Mouse (Mus musculus) kidney, adult 2 months (tissue): ENCODE measurements around the gene Slc1a1.

Experiments
- CTCF ChIP-seq: fragments of 200-500 bp; conservative IDR thresholded peaks from 2 replicates; pipeline ENCODE4 v1.5.1; 2011; ENCODE audit warnings: low read depth, mild to moderate bottlenecking, control low read depth, low read length, moderate library complexity, mixed read lengths; ENCODE audit not compliant: insufficient read depth, insufficient read length
- POLR2A ChIP-seq: fragments of 200-500 bp; IDR thresholded peaks from one replicate; pipeline ENCODE4 v1.6.1; 2011; ENCODE audit warnings: low read depth, low read length, control low read depth

GRCm38 (mm10) chr19:28796966-28797365 is 37.9 kb upstream of the Slc1a1 start:
- TF ChIP-seq CTCF, result no peak
- no peak for TF ChIP-seq POLR2A
